Mouse (Mus musculus) urinary bladder, postnatal 36 days (tissue): ENCODE measurements around the gene Imp3.
A peak's percentile ranks its signal among the peaks of the same experiment; 100 is the strongest.
"Not testable (repeated sequence)": the region's sequence is repeated elsewhere in the genome, so short reads cannot be mapped to it uniquely, and the experiment has no call there.

Experiments used
- DNase-seq, 2 experiments: peaks; one replicate each; pipeline ENCODE4 v3.0.0; 2022; ENCODE audit warnings: low spot score in 2 of 2, mixed read lengths in 1 of 2

Gene Imp3

DNA sequence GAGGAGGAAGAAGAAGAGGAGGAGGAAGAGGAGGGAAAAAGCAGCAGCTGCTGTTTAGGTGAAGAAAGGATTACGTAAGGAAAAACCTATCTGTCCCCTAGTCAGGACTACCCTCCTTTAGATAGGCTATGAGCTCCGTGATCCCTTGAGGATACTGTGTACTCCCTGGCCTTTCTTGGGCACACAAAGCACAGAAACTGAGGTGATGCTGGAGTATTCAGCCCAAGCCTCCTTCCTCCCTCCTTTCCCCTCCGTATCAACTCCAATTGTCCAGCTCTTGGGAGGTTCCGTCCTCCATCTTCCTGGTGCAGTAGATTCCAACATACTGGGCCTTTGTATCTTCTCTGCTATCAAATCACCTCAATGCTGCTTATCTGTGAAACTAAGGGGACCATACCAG, 14.5 kb upstream of the Imp3 start:
- DNase-seq, result no peak

DNA sequence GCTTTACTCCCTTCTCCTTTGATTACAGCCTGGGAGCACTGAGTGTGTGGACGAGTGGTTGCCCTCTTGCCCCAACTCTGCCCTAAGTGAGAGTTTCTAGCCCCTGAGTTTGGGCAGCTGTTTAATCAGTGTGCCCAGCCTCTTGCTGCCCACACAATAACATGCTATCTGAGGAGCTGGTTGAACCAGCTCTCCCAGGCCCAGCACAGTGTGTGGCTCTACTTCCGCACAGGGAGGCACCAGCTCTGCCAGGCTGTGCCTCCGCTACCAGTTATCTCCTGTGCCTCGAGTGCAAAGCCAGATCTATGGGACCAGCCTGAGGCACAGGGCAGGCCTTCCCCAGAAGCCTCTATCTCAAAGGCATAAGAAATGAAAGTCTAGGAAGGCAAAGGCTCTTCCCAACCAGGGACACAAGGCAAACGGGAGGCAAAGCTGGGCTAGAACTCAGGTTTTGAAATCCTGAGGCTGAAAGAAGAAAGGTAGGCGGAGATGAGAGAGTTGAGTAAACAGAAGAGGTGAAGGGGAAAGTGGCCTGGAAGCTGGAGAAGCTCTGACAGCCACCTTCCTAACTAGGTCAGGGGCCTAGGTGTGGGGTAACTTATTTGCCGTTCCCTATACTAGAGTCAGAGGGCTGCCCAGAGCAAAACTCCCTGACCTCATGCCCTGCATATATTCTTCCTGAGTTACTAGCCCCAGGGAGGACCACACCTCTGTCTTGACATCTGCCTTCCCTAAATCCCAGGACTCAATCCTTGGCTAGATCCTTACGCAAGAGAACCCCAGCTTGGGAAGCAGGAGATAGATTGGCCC, 13.2 kb upstream of the Imp3 start:
- peak in 1 of 2 experiments; percentile 60 for DNase-seq

- DNase-seq, result peak; percentile 75 to 90
Observed at GRCm38 (mm10) chr9:56924651-56925027, 12.6 kb upstream of the Imp3 start.

DNA sequence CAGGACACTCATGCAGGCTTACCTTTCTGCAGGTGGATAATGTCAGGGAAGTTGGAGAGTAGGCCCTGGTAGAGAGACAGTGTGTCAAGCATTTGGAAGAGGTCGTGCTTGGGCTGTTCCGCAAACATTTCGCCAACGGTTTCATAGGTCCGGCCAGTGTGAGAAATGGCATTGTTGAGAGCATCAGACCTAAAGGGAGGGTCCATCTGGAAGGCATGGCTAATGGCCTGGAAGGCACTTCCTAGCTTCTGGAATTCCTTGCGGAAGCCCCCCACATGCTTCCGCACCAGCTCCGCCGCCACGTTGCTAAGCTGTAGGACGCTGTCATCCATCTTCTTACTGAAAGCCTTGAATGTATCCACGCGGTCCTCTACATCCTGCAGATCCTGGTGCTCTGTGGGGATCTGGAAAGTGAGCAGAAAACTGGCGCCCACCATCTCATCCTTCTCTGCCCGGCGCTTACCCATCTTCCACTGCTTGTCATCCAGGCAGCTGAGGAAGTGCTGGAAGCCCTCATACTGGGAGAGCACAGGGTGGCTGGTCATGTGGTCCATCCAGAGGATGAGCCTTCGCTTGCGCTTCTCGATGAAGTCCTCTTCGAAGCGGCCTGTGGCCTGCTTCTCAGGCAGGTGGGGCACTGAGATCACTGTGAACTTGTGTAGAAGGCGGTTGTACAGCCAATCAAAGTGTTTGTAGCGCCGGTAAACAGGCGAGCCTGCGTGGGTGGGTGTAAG, 11.8 kb upstream of the Imp3 start:
- DNase-seq, result no peak

DNA sequence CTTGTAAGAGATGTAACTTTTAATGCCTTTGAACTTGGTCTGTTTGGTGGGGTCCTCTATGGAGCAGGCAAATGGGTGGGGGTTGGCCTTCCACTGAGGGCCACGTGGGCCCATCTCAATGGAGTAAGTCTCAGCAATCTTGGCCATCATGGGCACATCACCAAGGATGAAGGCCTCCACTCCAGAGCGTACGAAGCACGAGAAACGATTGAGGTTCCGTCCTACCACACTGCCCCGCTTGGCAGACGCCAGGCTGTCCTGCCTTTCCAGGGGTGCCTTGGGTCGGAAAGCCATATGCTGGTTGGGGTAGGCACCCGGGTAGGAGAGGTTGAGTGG, 11.3 kb upstream of the Imp3 start:
- no peak for DNase-seq

DNA sequence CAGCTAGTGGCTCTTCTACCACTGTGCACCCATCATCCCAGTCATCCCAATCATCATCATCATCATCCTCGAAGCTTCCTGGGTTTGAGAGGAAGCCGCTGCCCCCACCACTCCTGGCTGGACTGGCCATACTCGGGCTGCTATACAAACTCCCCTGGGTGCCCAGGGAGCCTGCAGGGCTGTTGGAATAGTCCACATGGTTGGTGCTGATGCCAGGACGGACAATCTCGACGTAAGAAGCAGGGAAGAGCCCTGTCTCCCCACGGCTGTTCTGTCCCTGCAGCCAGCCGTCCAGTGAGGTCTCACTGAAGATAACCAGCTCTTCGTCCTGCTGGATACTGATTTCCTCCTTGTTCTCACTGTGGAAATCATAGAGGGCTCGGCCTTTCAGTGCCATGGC, 10.9 kb upstream of the Imp3 start:
- no peak for DNase-seq

DNA sequence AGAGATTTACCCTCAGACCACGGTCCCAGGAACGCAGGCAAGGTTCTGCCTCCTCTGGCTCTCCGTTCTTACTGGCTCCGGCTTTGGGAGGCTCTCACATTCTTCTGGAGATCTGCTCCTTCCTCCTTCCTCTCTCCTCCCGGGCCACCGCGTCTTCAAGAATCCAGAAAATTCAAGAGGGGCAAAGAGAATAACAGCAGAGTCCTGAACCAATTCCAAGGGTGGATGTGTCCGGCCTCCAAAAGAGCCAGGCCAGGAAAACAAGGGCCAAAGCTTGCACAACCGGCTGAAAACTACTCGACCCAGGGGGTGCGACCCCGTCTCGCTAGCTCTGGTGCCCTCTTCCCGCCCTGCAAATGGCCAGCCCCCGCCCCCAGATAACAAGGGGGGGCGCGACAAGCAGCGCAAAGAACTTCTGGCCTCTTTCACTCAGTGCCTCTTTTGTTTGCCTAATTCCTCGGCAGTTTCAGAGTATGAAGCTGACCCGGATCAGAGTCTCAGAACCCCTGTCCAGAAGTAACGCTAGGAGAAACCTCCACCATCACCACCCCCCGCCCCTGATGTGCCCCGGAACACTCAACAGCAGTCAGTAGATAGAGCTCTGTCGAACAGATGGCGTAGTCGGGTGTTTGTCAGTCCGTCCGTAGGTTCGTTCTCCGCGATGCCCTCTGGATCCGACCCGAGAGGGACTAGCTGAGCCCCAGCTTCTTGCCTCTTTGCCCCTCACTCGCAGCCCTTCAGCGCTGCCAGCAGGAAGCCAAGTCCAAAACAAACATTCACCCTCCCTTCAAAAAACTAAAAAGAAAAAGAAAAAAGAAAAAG, 9.9 kb upstream of the Imp3 start:
- DNase-seq, result peak in 1 of 2 experiments; percentile 67

GRCm38 (mm10) chr9:56928041-56928811, 9.0 kb upstream of the Imp3 start, which contains the start of gene Snx33:
Gene Snx33 (minus strand): TSS chr9:56928371.
- DNase-seq, result peak; percentile 94 to 95

- no peak for DNase-seq
Observed at GRCm38 (mm10) chr9:56929496-56929895, 7.8 kb upstream of the Imp3 start.

- no peak for DNase-seq
Observed at GRCm38 (mm10) chr9:56930556-56930955, 6.7 kb upstream of the Imp3 start.

- no peak for DNase-seq
Observed at GRCm38 (mm10) chr9:56936861-56937222, 433 bp upstream of the Imp3 start.

GRCm38 (mm10) chr9:56938374-56938773, 1.1 kb downstream of the Imp3 start:
- DNase-seq, result no peak

DNA sequence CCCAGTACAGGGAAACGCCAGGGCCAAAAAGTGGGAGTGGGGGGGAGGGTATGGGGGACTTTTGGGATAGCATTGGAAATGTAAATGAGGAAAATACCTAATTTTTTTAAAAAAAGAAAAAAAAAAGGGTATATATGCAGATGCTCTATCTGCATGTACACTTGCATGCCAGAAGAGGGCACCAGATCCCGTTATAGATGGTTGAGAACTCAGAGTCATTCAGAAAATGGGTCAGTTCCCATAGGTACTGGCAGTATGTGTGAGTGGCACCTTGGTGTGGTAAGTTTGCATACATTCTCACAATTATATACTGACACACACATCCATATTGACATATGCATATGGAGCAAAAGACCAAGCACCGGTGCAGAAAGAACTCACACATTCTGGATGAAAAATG, 10.2 kb downstream of the Imp3 start:
- DNase-seq, result peak in 1 of 2 experiments; percentile 10

DNA sequence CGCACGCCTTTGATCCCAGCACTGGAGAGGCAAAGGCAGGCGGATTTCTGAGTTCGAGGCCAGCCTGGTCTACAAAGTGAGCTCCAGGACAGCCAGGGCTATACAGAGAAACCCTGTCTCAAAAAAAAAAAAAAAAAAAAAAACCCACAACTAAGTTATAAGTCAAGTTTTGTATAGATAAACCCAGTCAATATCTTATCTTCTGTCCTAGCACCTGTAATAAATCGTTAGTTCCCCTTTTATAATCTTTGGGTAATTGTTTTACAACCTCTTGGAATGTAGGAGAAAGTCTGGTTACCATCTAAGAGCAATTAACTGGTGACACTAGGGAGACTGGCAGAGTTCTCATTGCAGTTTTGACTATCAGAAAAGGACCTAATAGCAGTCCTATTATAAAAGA, 11.4 kb downstream of the Imp3 start:
- not testable (repeated sequence) for DNase-seq

- DNase-seq, result no peak
Observed at GRCm38 (mm10) chr9:56949767-56950166, 12.5 kb downstream of the Imp3 start.

DNA sequence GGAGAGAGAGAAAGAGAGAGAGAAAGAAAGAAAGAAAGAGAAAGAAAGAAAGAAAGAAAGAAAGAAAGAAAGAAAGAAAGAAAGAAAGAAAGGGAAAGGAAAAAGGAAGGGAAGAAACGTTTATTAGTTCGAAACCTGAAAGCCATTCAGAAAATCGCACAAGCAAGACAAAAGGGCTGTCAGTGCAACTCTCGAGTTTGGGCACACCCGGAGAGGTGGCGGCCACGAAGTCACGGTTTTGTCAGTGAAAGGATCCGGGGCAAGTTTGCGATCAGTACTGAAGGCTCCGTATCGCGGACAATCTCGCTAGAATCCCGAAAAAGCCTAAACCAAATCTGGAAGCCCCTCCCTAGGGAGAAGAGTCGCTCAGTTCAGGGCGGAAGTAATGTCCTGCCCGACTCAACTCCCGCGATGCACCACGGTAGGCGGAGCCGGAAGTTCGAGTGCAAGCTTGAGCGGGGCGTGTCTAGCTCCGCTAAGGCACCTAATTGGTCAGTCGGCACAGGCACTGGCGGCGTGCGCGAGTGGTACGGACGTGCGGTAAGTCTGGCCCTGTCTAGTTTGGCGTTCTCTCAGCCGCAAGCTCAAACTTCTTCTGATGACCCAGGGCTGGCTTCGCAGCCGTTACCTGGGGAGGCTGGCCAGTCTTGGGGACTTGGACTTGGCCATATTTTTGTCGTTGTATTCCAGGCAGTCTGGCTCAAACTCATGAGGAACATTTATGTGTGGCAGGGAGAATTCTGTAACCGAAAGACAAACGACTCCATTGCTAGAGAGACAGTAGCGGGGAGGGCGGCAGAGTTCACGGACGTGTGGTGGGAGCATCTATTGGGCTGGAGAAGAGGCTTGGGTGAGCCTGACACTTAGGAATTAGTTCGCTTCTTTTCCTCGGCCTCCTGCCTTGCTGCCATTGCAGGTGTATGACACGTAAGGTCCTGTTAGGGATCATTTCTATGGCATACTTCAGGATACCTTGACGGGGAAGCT, 13.4 kb downstream of the Imp3 start, which contains the start of gene Snupn:
Snupn (plus strand) TSS at position 465 of the 987 bp plus-strand sequence.
- DNase-seq, result peak; percentile 92 to 98

- no peak for DNase-seq
Observed at GRCm38 (mm10) chr9:56953562-56953961, 16.3 kb downstream of the Imp3 start.

- DNase-seq, result no peak
Observed at GRCm38 (mm10) chr9:56956966-56957675, 19.8 kb downstream of the Imp3 start.

- DNase-seq, result no peak
Observed at GRCm38 (mm10) chr9:56958689-56959088, 21.4 kb downstream of the Imp3 start.

GRCm38 (mm10) chr9:56961591-56961990, 24.3 kb downstream of the Imp3 start:
- no peak for DNase-seq
